Mouse (Mus musculus): ENCODE results near the gene Traf3ip3. TPM values are rescaled to one million over a fixed set of nuclear protein-coding genes. Genes with fewer than 3 reads are reported as not detected.
A peak's percentile ranks its signal among the peaks of the same experiment; 100 is the strongest.

Gene Traf3ip3
- total and polyA plus RNA-seq, 3 experiments, result 60.9 to 72.9 (median 68.8) TPM

DNA sequence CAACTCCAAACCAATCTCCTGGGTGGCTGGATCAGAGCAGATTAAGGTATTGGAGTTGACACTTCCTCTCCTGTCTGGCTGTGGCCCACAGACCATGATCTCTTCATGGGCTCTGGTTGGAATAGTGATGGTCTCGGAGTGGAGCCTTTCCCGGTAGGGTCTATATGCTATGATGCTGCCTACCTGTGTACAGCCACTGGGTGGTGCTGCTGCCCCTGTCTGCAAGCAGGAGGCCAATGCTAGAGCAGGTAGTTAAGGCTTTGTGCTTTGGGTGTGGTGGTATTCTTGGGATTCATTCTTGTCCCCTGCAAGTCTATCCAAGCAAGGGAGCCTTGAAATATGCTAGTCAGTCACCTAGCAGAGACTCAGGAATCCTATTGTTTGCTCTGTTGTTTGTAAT is 6.7 kb upstream of the Traf3ip3 start:
- TF ChIP-seq TCF12 (IDR thresholded peaks at IDR 0.05; ENCODE audit: low read depth, low read length) (peak; percentile 54; the same call in 1 of the 2 replicates), SIN3A (IDR thresholded peaks at IDR 0.05; ENCODE audit: low read length) (peak; percentile 61; the same call in 1 of the 2 replicates), RAD21 (IDR thresholded peaks at IDR 0.05; ENCODE audit: low read depth, low read length) (peak; percentile 96), KAT2A (IDR thresholded peaks at IDR 0.05; ENCODE audit: insufficient replicate concordance, low read length) (no peak), NELFE (IDR thresholded peaks at IDR 0.05; ENCODE audit: low read depth, low read length) (peak; percentile 27; the same call in 1 of the 2 replicates), CTCF (conservative IDR thresholded peaks at IDR 0.05 in 1 of 2, IDR thresholded peaks at IDR 0.05 in 1 of 2; ENCODE audit: low read depth in 2 of 2, low read length in 2 of 2) (peak; percentile 61 to 96), SMC3 (IDR thresholded peaks at IDR 0.05; ENCODE audit: low read depth, low read length) (peak; percentile 88), MEF2A (IDR thresholded peaks at IDR 0.05; ENCODE audit: borderline replicate concordance, low read depth, low read length) (peak; percentile 22; the same call in 1 of the 2 replicates), JUN (IDR thresholded peaks at IDR 0.05; ENCODE audit: insufficient read depth, low read depth, low read length) (no peak), ZC3H11A (IDR thresholded peaks at IDR 0.05; ENCODE audit: low read depth, low read length) (peak; percentile 59; the same call in 1 of the 2 replicates), JUND (conservative IDR thresholded peaks at IDR 0.05; ENCODE audit: low read depth, low read length) (no peak), HCFC1 (IDR thresholded peaks at IDR 0.05; ENCODE audit: low read depth, low read length) (0 out of 2 replicates have a peak, but pooled peaks have one; percentile 10), POLR2AphosphoS2 (IDR thresholded peaks at IDR 0.05; ENCODE audit: low read depth, low read length) (no peak)
- Histone ChIP-seq H3K9ac (ENCODE audit: insufficient read depth, low read depth) (peak overlapping the region; percentile 63), H3K4me1 (ENCODE audit: control insufficient read depth in 1 of 2, insufficient read depth in 2 of 2) (peaks cover 7 to 25% of the 10 kb centered on the region in 2 experiments), H3K4me2 (ENCODE audit: insufficient read depth, low read depth, poor library complexity, severe bottlenecking) (peak overlapping the region; percentile 78), H3K36me3 (replicated peaks in 1 of 2; ENCODE audit: control insufficient read depth in 1 of 2, insufficient read depth in 1 of 2, low read length in 1 of 2) (peaks cover 10 to 29% of the 10 kb centered on the region in 2 experiments), H3K9me3 (replicated peaks; ENCODE audit: low read length) (peaks cover 5% of the 10 kb centered on the region), H3K79me2 (replicated peaks; ENCODE audit: control insufficient read depth, extremely low read depth, insufficient read depth, poor library complexity, severe bottlenecking) (peaks cover 7% of the 10 kb centered on the region), H3K27me3 (replicated peaks) (no peaks in the 10 kb centered on the region), H3K27ac (ENCODE audit: insufficient read depth, low read depth) (peak overlapping the region; percentile 54; the same call in 1 of the 2 replicates), H3K4me3 (replicated peaks in 1 of 3; ENCODE audit: low read depth in 2 of 3, low read length in 2 of 3, poor library complexity in 1 of 3) (peak overlapping the region; percentile 44 to 76 (median 70))
- peak; percentile 80 for DNase-seq (ENCODE audit: extremely low read depth)
- in situ Hi-C loops (cut with MboI; ENCODE audit: low pct_ligation_motif_present, low pct_unique_long_range_greater_than_20kb, low sequenced_read_pairs) (loop anchor here (5.0 to 10.0 kb wide), 3 partner anchors 44 to 203 kb away; no protein-coding TSS in a partner anchor), dilution Hi-C loops (cut with MboI; ENCODE audit: extremely low pct_ligation_motif_present, extremely low pct_unique_long_range_greater_than_20kb, low sequenced_read_pairs) (no loop called here)

DNA sequence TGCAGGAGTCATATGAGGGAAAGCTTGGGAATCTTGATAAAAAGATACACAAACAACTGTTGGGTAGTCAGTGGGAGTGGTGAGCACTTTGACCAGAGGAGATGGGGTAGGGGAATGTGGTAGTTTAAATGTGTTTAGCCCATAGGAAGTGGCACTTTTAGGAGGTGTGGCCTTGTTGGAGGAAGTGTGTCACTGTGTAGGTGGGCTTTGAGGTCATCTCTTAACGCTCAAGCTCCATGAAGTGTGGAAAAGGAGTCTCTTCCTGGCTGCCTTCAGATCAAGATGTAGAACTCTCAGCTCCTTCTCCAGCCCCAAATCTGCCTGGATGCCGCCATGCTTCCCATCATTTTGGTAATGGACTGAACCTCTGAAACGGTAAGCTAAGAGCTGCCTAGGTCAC is 6.0 kb upstream of the Traf3ip3 start, which contains the start of gene Lamb3:
Gene Lamb3, plus strand, starts transcription at position 197 of the 400 bp plus-strand sequence.
- Histone ChIP-seq H3K36me3 (replicated peaks in 1 of 2; ENCODE audit: control insufficient read depth in 1 of 2, insufficient read depth in 1 of 2, low read length in 1 of 2) (peaks cover 10 to 25% of the 10 kb centered on the region in 2 experiments), H3K27me3 (replicated peaks) (no peaks in the 10 kb centered on the region), H3K4me2 (ENCODE audit: insufficient read depth, low read depth, poor library complexity, severe bottlenecking) (peak within 1 kb of the TSS; percentile 78), H3K9me3 (replicated peaks; ENCODE audit: low read length) (peaks cover 5% of the 10 kb centered on the region), H3K4me3 (replicated peaks in 1 of 3; ENCODE audit: low read depth in 2 of 3, low read length in 2 of 3, poor library complexity in 1 of 3) (peak within 1 kb of the TSS; percentile 44 to 76 (median 70)), H3K27ac (ENCODE audit: insufficient read depth, low read depth) (peak within 1 kb of the TSS; percentile 54), H3K9ac (ENCODE audit: insufficient read depth, low read depth) (peak within 1 kb of the TSS; percentile 63), H3K4me1 (ENCODE audit: control insufficient read depth in 1 of 2, insufficient read depth in 2 of 2) (peaks cover 7 to 25% of the 10 kb centered on the region in 2 experiments), H3K79me2 (replicated peaks; ENCODE audit: control insufficient read depth, extremely low read depth, insufficient read depth, poor library complexity, severe bottlenecking) (peaks cover 7% of the 10 kb centered on the region)
- DNase-seq (ENCODE audit: extremely low read depth), result peak; percentile 50
- in situ Hi-C loops (cut with MboI; ENCODE audit: low pct_ligation_motif_present, low pct_unique_long_range_greater_than_20kb, low sequenced_read_pairs) (loop anchor here (5.0 to 10.0 kb wide), 3 partner anchors 45 to 203 kb away; no protein-coding TSS in a partner anchor), dilution Hi-C loops (cut with MboI; ENCODE audit: extremely low pct_ligation_motif_present, extremely low pct_unique_long_range_greater_than_20kb, low sequenced_read_pairs) (no loop called here)
- TF ChIP-seq MXI1 (IDR thresholded peaks at IDR 0.05; ENCODE audit: low read depth, low read length), result 0 out of 2 replicates have a peak, but pooled peaks have one; percentile 13
- TF ChIP-seq IRF4 (IDR thresholded peaks at IDR 0.05; ENCODE audit: low read depth, low read length), result no peak
- no peak for TF ChIP-seq CHD2 (IDR thresholded peaks at IDR 0.05; ENCODE audit: low read length)
- peak; percentile 43 for TF ChIP-seq HCFC1 (IDR thresholded peaks at IDR 0.05; ENCODE audit: low read depth, low read length)
- TF ChIP-seq TBP (conservative IDR thresholded peaks at IDR 0.05; ENCODE audit: low read depth, low read length), result 0 out of 2 replicates have a peak, but pooled peaks have one; percentile 77
- 0 out of 2 replicates have a peak, but pooled peaks have one; percentile 25 for TF ChIP-seq TCF12 (IDR thresholded peaks at IDR 0.05; ENCODE audit: low read depth, low read length)
- no peak for TF ChIP-seq JUN (IDR thresholded peaks at IDR 0.05; ENCODE audit: insufficient read depth, low read depth, low read length)
- TF ChIP-seq POLR2A (IDR thresholded peaks at IDR 0.05; ENCODE audit: low read depth, low read length), result peak; percentile 75
